Mouse (Mus musculus) stomach, postnatal 0 days (tissue): ENCODE measurements at regions not wholly inside any gene's neighbourhood (a gene's known extent, or its start where the extent isn't known, plus 50 kb on each side); places are given as distances from the start of the nearest gene placed in this dataset.

Experiments
- ATAC-seq: fragments of 200-750 bp; cut with Nextera tagmentation; 2 replicates; pipeline ENCODE4 v1.8.0; 2017; ENCODE audit not compliant: low FRiP score, low TSS enrichment
- DNase-seq: peaks from one replicate; pipeline ENCODE4 v3.0.0-alpha.2; 2016; ENCODE audit warnings: low spot score
- H3K27ac ChIP-seq: fragments of 300-500 bp; sonication (generic); replicated peaks from 2 replicates; pipeline ENCODE4 v1.5.1; 2014; ENCODE audit warnings: mild to moderate bottlenecking, control low read depth
- H3K27me3 ChIP-seq: fragments of 300-500 bp; sonication (generic); 2 replicates; pipeline ENCODE4 v1.6.1; 2014; ENCODE audit warnings: low read length; ENCODE audit not compliant: control insufficient read depth, insufficient read depth
- H3K36me3 ChIP-seq: fragments of 300-500 bp; sonication (generic); 2 replicates; pipeline ENCODE4 v1.6.1; 2014; ENCODE audit warnings: low read length, mixed read lengths; ENCODE audit not compliant: control insufficient read depth, insufficient read depth
- H3K4me1 ChIP-seq: fragments of 300-500 bp; sonication (generic); replicated peaks from 2 replicates; pipeline ENCODE4 v1.6.1; 2014; ENCODE audit warnings: antibody characterized with exemption; ENCODE audit not compliant: control insufficient read depth, insufficient read depth
- H3K4me2 ChIP-seq: fragments of 300-500 bp; sonication (generic); replicated peaks from 2 replicates; pipeline ENCODE4 v1.6.1; 2014; ENCODE audit warnings: low read depth, mild to moderate bottlenecking, control low read depth, moderate library complexity
- H3K4me3 ChIP-seq: fragments of 300-500 bp; sonication (generic); 2 replicates; pipeline ENCODE4 v1.5.1; 2014; ENCODE audit warnings: low read depth, low read length, control low read depth
- H3K9ac ChIP-seq: fragments of 300-500 bp; sonication (generic); 2 replicates; pipeline ENCODE4 v1.6.1; 2014; ENCODE audit warnings: mild to moderate bottlenecking, low read length, control low read depth, mixed read lengths
- H3K9me3 ChIP-seq: fragments of 300-500 bp; sonication (generic); 2 replicates; pipeline ENCODE4 v1.6.1; 2016; ENCODE audit warnings: low read length; ENCODE audit not compliant: control insufficient read depth
- CTCF ChIP-seq: IDR thresholded peaks from 2 replicates; pipeline ENCODE4 v1.5.1; 2016; ENCODE audit warnings: antibody characterized with exemption, low read depth, mild to moderate bottlenecking, moderate library complexity
- EP300 ChIP-seq: optimal IDR thresholded peaks from 2 replicates; pipeline ENCODE3; 2016; ENCODE audit warnings: antibody characterized with exemption
- WGBS: fragments of 180-500 bp; shearing (Covaris S2); extraction: QIAGEN DNeasy Blood & Tissue Kit; methylation state at CpG from one replicate; pipeline ENCODE4 v1.1.7; 2014; 5-methylcytosine and 5-hydroxymethylcytosine counted together

DNA sequence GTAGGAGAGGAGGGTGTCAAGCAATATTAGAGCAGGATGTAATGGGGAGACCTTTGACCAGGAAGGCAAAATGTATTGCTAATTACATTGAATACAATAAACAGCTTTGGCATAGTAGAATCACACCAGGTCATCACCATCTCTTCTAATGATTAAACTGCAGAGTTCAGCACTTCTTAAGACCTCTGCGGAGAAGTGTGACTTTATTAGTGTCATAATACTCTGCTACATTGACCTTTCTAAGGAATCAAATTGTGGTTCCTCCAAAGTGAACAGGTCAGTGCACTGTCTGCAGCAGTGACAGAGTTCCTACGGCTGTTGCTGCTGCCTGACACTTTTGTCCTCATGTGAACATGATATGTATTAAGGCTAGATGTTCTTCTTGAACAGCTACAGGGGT is 228.0 kb upstream of the Gm11042 start:
- WGBS: 83% methylated on average over 2 of the region's 2 CpGs
- H3K27me3 ChIP-seq: no peaks in the 10 kb centered on the region
- no peaks in the 10 kb centered on the region for H3K9me3 ChIP-seq
- no peak overlapping the region for H3K27ac ChIP-seq
- H3K4me2 ChIP-seq: no peak overlapping the region
- H3K9ac ChIP-seq: no peak overlapping the region
- no peak for DNase-seq
- no peak overlapping the region for H3K4me3 ChIP-seq
- H3K36me3 ChIP-seq: no peaks in the 10 kb centered on the region
- ATAC-seq: no peak
- no peaks in the 10 kb centered on the region for H3K4me1 ChIP-seq
- TF ChIP-seq CTCF: no peak
- no peak for TF ChIP-seq EP300

DNA sequence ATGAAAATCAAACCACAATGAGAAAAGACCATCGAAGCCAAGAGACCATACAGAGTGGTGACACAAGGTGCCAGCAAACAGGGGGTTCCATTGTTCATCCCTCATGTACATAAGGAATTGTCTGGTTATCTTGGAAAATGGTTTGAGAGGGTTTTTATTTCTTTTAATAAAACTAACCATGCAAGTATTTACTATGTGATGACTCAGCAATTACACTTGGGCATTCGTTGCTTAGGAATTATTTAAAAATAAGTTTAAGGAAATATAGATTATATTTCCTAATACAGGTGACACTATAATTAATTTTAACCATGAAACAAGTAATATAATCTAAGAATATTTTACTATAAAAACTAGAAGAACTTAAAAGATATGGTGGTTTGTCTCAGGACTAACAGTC is 218.7 kb upstream of the Gm11042 start:
- Histone ChIP-seq H3K36me3 (no peaks in the 10 kb centered on the region), H3K4me3 (no peak overlapping the region), H3K27me3 (no peaks in the 10 kb centered on the region), H3K27ac (no peak overlapping the region), H3K9ac (no peak overlapping the region), H3K9me3 (no peaks in the 10 kb centered on the region), H3K4me1 (no peaks in the 10 kb centered on the region), H3K4me2 (no peak overlapping the region)
- WGBS: 70% methylated on average over 2 of the region's 2 CpGs
- no peak for ATAC-seq
- DNase-seq: no peak
- TF ChIP-seq CTCF (no peak), EP300 (no peak)

DNA sequence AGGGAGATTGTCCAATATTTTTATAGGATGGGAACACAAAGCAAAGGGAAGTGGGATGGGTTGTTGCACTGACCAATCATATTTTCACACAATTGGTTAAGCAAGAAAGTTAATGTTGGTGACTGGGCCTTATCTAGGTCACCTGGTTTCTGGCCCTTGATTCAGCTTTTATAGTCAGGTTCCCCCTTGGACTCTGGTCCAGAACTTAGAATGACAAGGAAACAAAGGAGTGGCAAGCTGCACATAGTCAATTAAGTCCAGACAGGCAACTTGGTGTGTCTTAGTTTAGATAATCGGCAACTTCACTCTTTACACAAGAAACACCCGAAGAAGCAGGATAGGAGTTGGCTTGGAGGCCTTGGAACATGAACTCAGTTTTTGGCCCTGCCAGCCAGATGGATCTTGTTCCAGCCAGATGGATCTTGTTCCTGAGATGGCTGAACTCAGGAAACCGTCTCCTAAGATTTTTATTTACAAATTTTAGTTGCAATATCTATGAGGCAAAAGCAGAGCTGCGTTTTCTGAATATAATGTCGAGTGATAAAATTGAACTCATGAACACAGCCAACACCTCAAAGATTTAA is 212.9 kb upstream of the Gm11042 start:
- ATAC-seq (no peak), DNase-seq (no peak)
- H3K4me2 ChIP-seq: no peak overlapping the region
- H3K27ac ChIP-seq: no peak overlapping the region
- H3K4me3 ChIP-seq: no peak overlapping the region
- TF ChIP-seq EP300 (no peak), CTCF (no peak)
- no peaks in the 10 kb centered on the region for H3K4me1 ChIP-seq
- H3K9ac ChIP-seq: no peak overlapping the region
- H3K27me3 ChIP-seq: no peaks in the 10 kb centered on the region
- no peaks in the 10 kb centered on the region for H3K9me3 ChIP-seq
- WGBS: 43% methylated on average over 5 of the region's 5 CpGs
- no peaks in the 10 kb centered on the region for H3K36me3 ChIP-seq

DNA sequence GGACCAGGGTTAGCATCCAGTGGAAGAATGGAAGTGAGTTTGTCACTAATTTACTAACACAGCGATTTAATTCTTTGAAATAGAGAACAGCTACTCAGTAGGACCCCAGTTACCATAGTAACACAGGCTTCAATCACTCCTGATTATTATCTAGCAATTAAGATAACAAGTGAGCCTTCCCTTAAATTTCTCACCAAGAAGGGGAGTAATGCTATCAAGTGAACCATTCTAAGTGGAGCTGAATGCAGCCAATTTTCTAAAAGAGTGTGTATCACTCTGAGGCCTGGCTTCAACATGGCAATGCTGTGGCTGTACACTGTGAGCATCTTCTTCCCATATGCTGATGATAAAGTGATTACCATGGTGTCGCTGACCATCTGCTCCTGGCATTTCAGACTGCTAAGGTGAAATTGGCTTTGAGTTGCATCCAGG is 211.0 kb upstream of the Gm11042 start:
- H3K9ac ChIP-seq: no peak overlapping the region
- no peaks in the 10 kb centered on the region for H3K9me3 ChIP-seq
- no peaks in the 10 kb centered on the region for H3K27me3 ChIP-seq
- H3K4me2 ChIP-seq: no peak overlapping the region
- DNase-seq: no peak
- H3K4me1 ChIP-seq: no peaks in the 10 kb centered on the region
- TF ChIP-seq CTCF (no peak), EP300 (no peak)
- no peaks in the 10 kb centered on the region for H3K36me3 ChIP-seq
- H3K4me3 ChIP-seq: no peak overlapping the region
- WGBS: 66% methylated on average over 2 of the region's 2 CpGs
- H3K27ac ChIP-seq: no peak overlapping the region
- ATAC-seq: no peak

DNA sequence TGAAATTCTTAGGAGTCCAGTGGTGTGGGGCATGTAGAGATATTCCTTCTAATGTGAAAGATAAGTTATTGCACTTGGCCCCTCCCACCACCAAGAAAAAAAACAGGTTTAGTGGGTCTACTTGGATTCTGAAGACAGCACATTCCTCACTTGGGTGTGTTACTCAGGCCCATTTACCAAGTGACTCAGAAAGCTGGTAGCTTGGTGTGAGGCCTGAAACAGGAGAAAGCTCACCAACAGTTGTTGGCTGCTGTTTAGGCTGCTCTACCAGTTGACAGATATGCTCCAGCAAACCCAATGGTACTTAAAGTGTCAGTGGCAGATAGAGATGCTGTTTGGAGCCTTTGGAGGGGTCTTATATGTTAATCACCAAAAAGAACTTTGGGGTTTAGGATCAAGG is 207.8 kb upstream of the Gm11042 start:
- ATAC-seq: 0 out of 2 replicates have a peak, but pooled peaks have one; percentile 35
- Histone ChIP-seq H3K9ac (no peak overlapping the region), H3K36me3 (no peaks in the 10 kb centered on the region), H3K4me3 (no peak overlapping the region), H3K4me1 (no peaks in the 10 kb centered on the region), H3K9me3 (no peaks in the 10 kb centered on the region), H3K27ac (no peak overlapping the region), H3K4me2 (no peak overlapping the region), H3K27me3 (no peaks in the 10 kb centered on the region)
- DNase-seq: no peak
- TF ChIP-seq EP300 (no peak), CTCF (no peak)

DNA sequence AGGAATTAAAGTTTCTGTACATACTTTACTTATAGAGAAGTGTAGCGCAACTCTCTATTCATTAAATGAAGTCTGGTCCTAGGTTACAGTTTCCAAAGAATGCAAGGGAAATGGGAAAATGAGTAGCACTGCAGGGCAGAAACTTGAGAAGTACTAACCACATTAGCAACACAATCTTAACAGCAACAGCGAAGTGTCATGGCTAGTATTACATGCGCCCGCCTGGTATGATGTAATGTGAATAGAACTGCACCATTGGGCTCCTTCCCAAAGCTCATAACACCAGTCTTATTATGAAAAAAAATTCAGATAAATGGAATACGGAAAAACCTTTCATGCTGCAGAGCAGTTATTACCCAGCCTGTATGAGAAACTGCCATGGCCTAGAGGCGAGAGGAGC is 201.8 kb upstream of the Gm11042 start:
- ATAC-seq: no peak
- H3K9ac ChIP-seq: no peak overlapping the region
- TF ChIP-seq CTCF (no peak), EP300 (no peak)
- H3K4me1 ChIP-seq: no peaks in the 10 kb centered on the region
- H3K4me3 ChIP-seq: no peak overlapping the region
- DNase-seq: no peak
- no peaks in the 10 kb centered on the region for H3K36me3 ChIP-seq
- no peaks in the 10 kb centered on the region for H3K9me3 ChIP-seq
- 88% methylated on average over 6 of the region's 6 CpGs for WGBS
- no peak overlapping the region for H3K27ac ChIP-seq
- H3K4me2 ChIP-seq: no peak overlapping the region
- H3K27me3 ChIP-seq: no peaks in the 10 kb centered on the region
